8 mouse cellular contexts compared by ENCODE assay signal in genomic region chr6:148943695-148944094, GRCm38 (mm10). TPM values are rescaled to one million over a fixed set of nuclear protein-coding genes. Genes with fewer than 3 reads are reported as not detected.
DNase-seq lines count a peak whose midpoint lies in the region; ATAC-seq and TF ChIP-seq lines count a peak whose summit lies in the region.

No protein-coding gene starts in this region.

- peak overlapping the region; percentile 62 for H3K4me3 ChIP-seq in forebrain, embryonic 16.5 days (replicated peaks; ENCODE audit: low read length)
- H3K4me3 ChIP-seq in liver, embryonic 11.5 days (ENCODE audit: low read depth, low read length): peak overlapping the region; percentile 97
- H3K4me3 ChIP-seq in layer of hippocampus, adult 2 months: no peak overlapping the region

- DNase-seq in adrenal gland, adult (ENCODE audit: inconsistent age in 2 of 2, low spot score in 1 of 2): peak; percentile 9 to 80
- DNase-seq in adrenal gland, postnatal 25 days: no peak
- DNase-seq in 3T3-L1 (ENCODE audit: low read depth, low spot score): peak; percentile 41
- no peak for DNase-seq in liver, embryonic 11.5 days (ENCODE audit: low spot score)
- DNase-seq in cerebellum, postnatal 10 days: no peak
- no peak for DNase-seq in layer of hippocampus, postnatal 14 days (ENCODE audit: low spot score in 2 of 2)
- no peak for DNase-seq in layer of hippocampus, adult 2 months (ENCODE audit: low spot score in 2 of 2)

- H3K27ac ChIP-seq in forebrain, embryonic 16.5 days (ENCODE audit: low read length): no peak overlapping the region
- no peak overlapping the region for H3K27ac ChIP-seq in liver, embryonic 11.5 days (ENCODE audit: low read depth, low read length)
- H3K27ac ChIP-seq in layer of hippocampus, adult 2 months: no peak overlapping the region

- WGBS in forebrain, embryonic 16.5 days: 10% methylated on average over 3 of the region's 3 CpGs
- WGBS in liver, embryonic 11.5 days: 32% methylated on average over 3 of the region's 3 CpGs

- peaks cover 21% of the 10 kb centered on the region for H3K4me1 ChIP-seq in forebrain, embryonic 16.5 days (replicated peaks; ENCODE audit: control insufficient read depth, insufficient read depth, low read length)
- H3K4me1 ChIP-seq in liver, embryonic 11.5 days (replicated peaks; ENCODE audit: control insufficient read depth, insufficient read depth, low read length): peaks cover 16% of the 10 kb centered on the region

- no peak overlapping the region; the same call in 1 of the 2 replicates for H3K9ac ChIP-seq in forebrain, embryonic 16.5 days (replicated peaks; ENCODE audit: low read depth, low read length)
- H3K9ac ChIP-seq in liver, embryonic 11.5 days (ENCODE audit: low read depth, low read length): peak overlapping the region; percentile 99

- no peak for TF ChIP-seq CTCF in layer of hippocampus, adult 2 months (conservative IDR thresholded peaks at IDR 0.05)

- peak overlapping the region; percentile 81 for H3K4me2 ChIP-seq in forebrain, embryonic 16.5 days (ENCODE audit: low read length)
- peak overlapping the region; percentile 86 for H3K4me2 ChIP-seq in liver, embryonic 11.5 days

- H3K27me3 ChIP-seq in forebrain, embryonic 16.5 days (replicated peaks; ENCODE audit: control insufficient read depth, insufficient read depth, low read length): no peaks in the 10 kb centered on the region
- H3K27me3 ChIP-seq in liver, embryonic 11.5 days (replicated peaks; ENCODE audit: control insufficient read depth, insufficient read depth, low read length): no peaks in the 10 kb centered on the region

- H3K36me3 ChIP-seq in forebrain, embryonic 16.5 days (ENCODE audit: control insufficient read depth, insufficient read depth): no peaks in the 10 kb centered on the region
- peaks cover 5% of the 10 kb centered on the region; the same call in 1 of the 2 replicates for H3K36me3 ChIP-seq in liver, embryonic 11.5 days (ENCODE audit: control insufficient read depth, insufficient read depth, low read length)

- no peaks in the 10 kb centered on the region for H3K9me3 ChIP-seq in forebrain, embryonic 16.5 days (ENCODE audit: control insufficient read depth, low read length)
- no peaks in the 10 kb centered on the region for H3K9me3 ChIP-seq in liver, embryonic 11.5 days (ENCODE audit: control insufficient read depth, low read length)

- no peak for ATAC-seq in forebrain, embryonic 16.5 days
- no peak for ATAC-seq in liver, embryonic 11.5 days (replicated peaks; ENCODE audit: low FRiP score)

RNA-seq across cellular contexts. Expression of gene Sinhcaf, which starts 2.6 kb away (rescaled TPM):
- 37.2 and 41.3 TPM in 2 replicates for total RNA-seq in adrenal gland, postnatal 25 days (2021)
- 106 and 127 TPM in 2 replicates for polyA plus RNA-seq in forebrain, embryonic 16.5 days (2015; fragmentation: Nextera tagmentation; extraction: Ambion mirVana)
- 102 and 104 TPM in 2 replicates for polyA plus RNA-seq in liver, embryonic 11.5 days (2014; fragmentation: Nextera tagmentation; extraction: Ambion mirVana)
- total RNA-seq in layer of hippocampus, postnatal 14 days (2021): 1 to 10 TPM; 5.9 to 9.6 TPM
- total RNA-seq in layer of hippocampus, adult 2 months (2021): 1 to 10 TPM; 2.8 to 3.3 TPM

RNA-seq across cellular contexts. Expression of gene Caprin2, which starts 47.7 kb away (rescaled TPM):
- total RNA-seq in adrenal gland, postnatal 25 days (2021): 20.6 and 23.6 TPM in 2 replicates
- 9.2 and 11.6 TPM in 2 replicates for polyA plus RNA-seq in forebrain, embryonic 16.5 days (2015; fragmentation: Nextera tagmentation; extraction: Ambion mirVana)
- 7.9 and 10.3 TPM in 2 replicates for polyA plus RNA-seq in liver, embryonic 11.5 days (2014; fragmentation: Nextera tagmentation; extraction: Ambion mirVana)
- total RNA-seq in layer of hippocampus, postnatal 14 days (2021): 10 to 100 TPM in 1 of 2 experiments, 1 to 10 TPM in 1; 7.7 to 11.2 TPM
- total RNA-seq in layer of hippocampus, adult 2 months (2021): 10 to 100 TPM in 1 of 2 experiments, 1 to 10 TPM in 1; 8.3 to 10.7 TPM

Comparison
In these comparisons a context has a peak if more than half of its experiments do, and no peak if none do; other contexts are left out.
1. DNase-seq: peak in adrenal gland, adult (2 of 2) and 3T3-L1 (single experiment); none in adrenal gland, postnatal 25 days (single experiment), liver, embryonic 11.5 days (single experiment), cerebellum, postnatal 10 days (0 of 2), layer of hippocampus, postnatal 14 days (0 of 2) and layer of hippocampus, adult 2 months (0 of 2).